Mouse (Mus musculus): ENCODE results near the gene Ramp3.

The Ramp3 gene

GRCm38 (mm10) chr11:6669041-6669440 lies 10.7 kb downstream of the Ramp3 start:
- in situ Hi-C loops (cut with MboI, MseI) = loop anchor here (10.0 kb wide), 1 partner anchor 486 kb away; no protein-coding TSS in a partner anchor

GRCm38 (mm10) chr11:6670044-6670443 lies 11.7 kb downstream of the Ramp3 start:
- in situ Hi-C loops (cut with MboI, MseI) = loop anchor here (5.0 to 10.0 kb wide), 2 partner anchors 42 to 315 kb away; no protein-coding TSS in a partner anchor

DNA sequence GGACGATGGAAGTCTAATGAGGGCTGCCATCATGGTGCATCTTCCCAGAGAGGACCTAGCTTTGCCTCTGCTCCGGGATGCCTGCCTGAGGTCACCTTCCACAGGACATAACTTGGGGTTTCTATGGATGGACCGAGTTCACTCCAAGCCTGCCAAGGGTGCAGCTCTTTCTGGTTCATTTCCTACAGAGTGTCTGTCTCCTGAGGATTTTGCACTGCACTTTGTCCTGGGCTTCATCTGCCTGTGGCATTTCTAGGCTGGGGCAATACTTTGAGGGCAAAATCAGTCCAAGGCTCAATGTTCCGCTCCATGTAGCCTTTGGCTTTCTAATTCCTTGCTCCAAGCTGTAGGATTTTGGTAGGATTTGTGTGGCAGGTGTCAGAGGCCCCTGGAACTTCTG lies 12.5 kb downstream of the Ramp3 start:
- in situ Hi-C loops (cut with MboI, MseI) = loop anchor here (5.0 to 10.0 kb wide), 2 partner anchors 41 to 314 kb away; no protein-coding TSS in a partner anchor

GRCm38 (mm10) chr11:6674701-6675100 lies 16.4 kb downstream of the Ramp3 start:
- in situ Hi-C loops (cut with MboI, MseI) = loop anchor here (5.0 to 10.0 kb wide), 2 partner anchors 38 to 310 kb away; no protein-coding TSS in a partner anchor

GRCm38 (mm10) chr11:6675402-6675801 lies 17.1 kb downstream of the Ramp3 start:
- in situ Hi-C loops (cut with MboI, MseI) = loop anchor here (10.0 kb wide), 1 partner anchor 309 kb away; no protein-coding TSS in a partner anchor

- in situ Hi-C loops (cut with MboI, MseI) = loop anchor here (10.0 kb wide), 1 partner anchor 308 kb away; no protein-coding TSS in a partner anchor
Measured at GRCm38 (mm10) chr11:6676641-6677040, 18.3 kb downstream of the Ramp3 start.

DNA sequence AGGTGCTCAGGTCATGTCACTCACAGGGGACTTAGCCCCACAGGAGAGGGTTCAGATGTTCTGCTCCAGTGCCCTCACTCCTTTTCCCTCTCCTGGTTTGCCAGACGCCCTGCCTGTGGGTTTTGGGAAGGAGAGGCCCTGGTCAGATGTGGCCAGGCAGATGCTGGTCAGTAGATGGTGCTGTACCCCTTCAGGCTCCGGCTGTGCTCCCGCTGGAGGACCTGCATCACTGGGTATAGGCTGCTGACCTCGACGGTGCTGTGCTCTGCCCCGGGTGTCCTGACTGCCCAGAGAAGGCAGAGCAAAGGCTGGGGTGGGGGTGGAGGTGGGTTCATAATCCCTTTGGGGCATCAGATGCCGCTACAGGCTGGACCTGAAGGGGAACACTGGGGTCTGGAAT lies 19.2 kb downstream of the Ramp3 start:
- in situ Hi-C loops (cut with MboI, MseI) = loop anchor here (10.0 kb wide), 1 partner anchor 307 kb away; no protein-coding TSS in a partner anchor

DNA sequence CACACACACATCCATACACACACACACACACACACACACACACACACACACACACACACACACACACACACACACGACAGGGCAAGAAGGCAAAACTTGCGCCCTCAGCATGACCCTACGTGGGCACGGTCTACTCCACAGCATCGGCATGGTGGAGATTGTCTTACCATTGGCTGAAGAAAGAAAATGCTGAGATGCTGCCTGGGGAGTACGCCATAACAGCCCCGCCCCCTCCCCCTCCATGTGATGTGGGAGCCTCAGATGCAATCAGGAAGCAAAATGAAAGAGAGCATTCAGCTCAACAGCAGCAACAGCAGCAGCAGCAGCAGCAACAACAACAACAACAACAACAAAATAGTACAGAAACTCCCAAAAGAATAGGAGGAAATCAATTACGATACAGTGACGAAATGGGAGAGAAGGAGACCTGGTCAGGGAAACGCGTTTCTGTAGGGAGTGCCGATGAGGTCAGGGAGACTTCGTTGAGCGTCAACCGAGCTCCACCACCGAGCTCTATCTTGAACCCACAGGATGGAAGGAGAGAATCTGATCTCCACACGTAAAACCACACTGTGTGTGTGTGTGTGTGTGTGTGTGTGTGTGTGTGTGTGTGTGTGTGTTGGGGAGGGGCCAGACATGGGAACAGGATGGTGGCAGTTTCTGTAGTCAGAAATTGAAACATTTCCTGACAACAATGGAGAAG lies 21.5 kb downstream of the Ramp3 start:
- in situ Hi-C loops (cut with MboI, MseI) = loop anchor here (10.0 kb wide), 1 partner anchor 305 kb away; no protein-coding TSS in a partner anchor

DNA sequence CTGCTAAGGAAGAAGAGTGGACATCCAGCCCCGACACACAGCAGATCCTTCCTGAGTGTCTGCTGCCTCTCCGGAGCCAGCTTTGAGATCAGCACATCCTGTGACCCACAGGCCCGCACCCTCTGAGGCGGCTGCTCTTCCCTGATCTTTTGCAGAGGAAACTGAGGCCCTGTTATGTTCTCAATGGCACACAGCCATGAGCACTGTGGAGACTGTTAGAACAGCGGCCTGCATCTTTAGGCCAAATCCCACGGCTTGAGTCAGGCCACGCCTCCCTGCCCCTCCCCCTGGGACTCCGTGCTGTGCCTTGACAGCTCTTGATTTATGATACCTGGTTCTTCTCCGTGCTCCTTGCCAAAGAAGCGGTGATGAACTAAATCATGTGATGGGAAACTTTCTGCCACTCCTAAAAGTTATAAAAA lies 22.1 kb downstream of the Ramp3 start:
- in situ Hi-C loops (cut with MboI, MseI) = no loop called here

DNA sequence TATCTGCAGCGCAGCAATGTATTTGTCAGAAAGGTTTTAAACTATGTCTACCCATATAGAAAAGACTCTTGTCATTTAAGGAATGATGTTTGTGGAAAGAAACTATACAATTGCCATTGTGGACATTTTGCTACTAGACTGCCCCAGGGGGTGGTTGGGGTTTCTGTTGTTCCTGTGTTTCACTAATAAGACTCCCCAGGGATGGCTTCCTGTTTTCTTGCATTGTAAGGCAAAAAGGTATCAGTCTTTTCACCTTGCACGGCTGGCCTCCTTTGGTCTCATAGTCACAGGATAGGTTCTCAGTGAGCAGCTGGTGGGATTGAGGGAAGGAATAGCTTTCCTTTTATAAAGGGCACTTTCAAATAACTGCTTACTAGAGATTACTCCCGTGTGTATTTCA lies 26.4 kb downstream of the Ramp3 start:
- in situ Hi-C loops (cut with MboI, MseI) = no loop called here

DNA sequence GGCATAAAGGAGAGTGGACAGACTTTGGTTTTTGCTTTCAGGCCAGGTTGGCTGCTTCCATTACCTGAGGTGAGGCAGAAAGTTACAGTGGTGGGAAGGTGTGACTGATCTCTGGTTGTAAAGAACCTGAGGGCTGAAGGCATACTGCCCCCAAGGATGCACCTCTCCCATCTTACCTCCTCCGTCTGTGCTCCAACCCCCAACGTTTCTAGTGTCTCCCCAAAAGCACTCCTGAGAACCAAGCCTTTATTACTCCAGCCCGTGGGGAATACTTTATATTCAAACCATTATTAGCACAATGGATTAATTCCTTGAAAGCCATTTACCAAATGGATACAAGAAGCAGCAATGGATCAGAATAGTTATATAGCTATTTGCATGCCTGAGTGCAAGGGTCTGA lies 30.6 kb downstream of the Ramp3 start:
- in situ Hi-C loops (cut with MboI, MseI) = no loop called here

GRCm38 (mm10) chr11:6692341-6692740 lies 34.0 kb downstream of the Ramp3 start:
- in situ Hi-C loops (cut with MboI, MseI) = no loop called here

DNA sequence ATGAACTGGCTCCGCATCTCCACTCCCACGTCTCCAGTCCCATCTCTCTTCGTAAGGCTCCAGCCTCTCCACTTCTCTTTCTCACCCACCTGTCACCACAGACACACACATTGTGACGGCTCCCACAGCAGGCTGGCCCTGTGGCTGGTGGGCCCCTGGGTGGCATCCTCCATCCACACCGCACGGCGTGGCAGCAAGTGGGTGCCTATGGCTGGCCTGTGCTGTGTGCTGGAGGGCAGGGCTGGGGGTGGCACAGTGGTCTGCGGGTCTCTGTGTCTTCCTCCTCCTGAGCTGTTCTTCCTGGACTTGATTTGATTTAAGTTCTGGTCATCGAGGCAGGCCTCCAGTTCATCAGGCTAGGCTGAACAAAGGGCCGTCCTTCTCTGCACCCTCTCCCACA lies 35.8 kb downstream of the Ramp3 start:
- in situ Hi-C loops (cut with MboI, MseI) = no loop called here

- in situ Hi-C loops (cut with MboI, MseI) = no loop called here
Measured at GRCm38 (mm10) chr11:6695176-6695575, 36.9 kb downstream of the Ramp3 start.

- in situ Hi-C loops (cut with MboI, MseI) = no loop called here
Measured at GRCm38 (mm10) chr11:6696551-6696950, 38.2 kb downstream of the Ramp3 start.

GRCm38 (mm10) chr11:6697751-6698150 lies 39.4 kb downstream of the Ramp3 start:
- in situ Hi-C loops (cut with MboI, MseI) = no loop called here

- in situ Hi-C loops (cut with MboI, MseI) = no loop called here
Measured at GRCm38 (mm10) chr11:6698281-6698680, 40.0 kb downstream of the Ramp3 start.

- in situ Hi-C loops (cut with MboI, MseI) = no loop called here
Measured at GRCm38 (mm10) chr11:6702258-6702657, 43.9 kb downstream of the Ramp3 start.

GRCm38 (mm10) chr11:6704851-6705250 lies 46.5 kb downstream of the Ramp3 start:
- in situ Hi-C loops (cut with MboI, MseI) = loop anchor here (5.0 kb wide), 1 partner anchor 153 kb away; no protein-coding TSS in a partner anchor

- in situ Hi-C loops (cut with MboI, MseI) = loop anchor here (5.0 kb wide), 1 partner anchor 153 kb away; no protein-coding TSS in a partner anchor
Measured at GRCm38 (mm10) chr11:6705516-6705915, 47.2 kb downstream of the Ramp3 start.

DNA sequence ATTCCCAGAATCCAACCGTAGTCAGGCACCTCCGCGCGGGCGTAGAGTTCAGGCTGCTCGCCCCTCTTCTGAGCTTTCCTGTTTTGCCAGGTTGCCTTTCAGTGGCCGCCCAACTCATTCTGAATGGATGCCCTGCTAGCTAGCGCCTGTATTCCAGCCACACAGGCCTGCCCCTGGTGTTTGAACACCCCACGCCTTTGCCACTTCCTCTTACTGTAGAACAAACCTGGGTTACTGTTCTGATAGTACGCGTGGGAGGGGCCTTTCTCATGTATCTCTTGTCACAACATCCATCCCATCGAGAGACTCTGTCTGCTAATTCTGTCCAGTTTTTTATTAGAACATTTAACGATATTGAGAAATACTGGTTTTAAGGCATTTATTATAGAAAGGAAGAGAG lies 48.5 kb downstream of the Ramp3 start:
- in situ Hi-C loops (cut with MboI, MseI) = loop anchor here (5.0 kb wide), 1 partner anchor 154 kb away; no protein-coding TSS in a partner anchor

DNA sequence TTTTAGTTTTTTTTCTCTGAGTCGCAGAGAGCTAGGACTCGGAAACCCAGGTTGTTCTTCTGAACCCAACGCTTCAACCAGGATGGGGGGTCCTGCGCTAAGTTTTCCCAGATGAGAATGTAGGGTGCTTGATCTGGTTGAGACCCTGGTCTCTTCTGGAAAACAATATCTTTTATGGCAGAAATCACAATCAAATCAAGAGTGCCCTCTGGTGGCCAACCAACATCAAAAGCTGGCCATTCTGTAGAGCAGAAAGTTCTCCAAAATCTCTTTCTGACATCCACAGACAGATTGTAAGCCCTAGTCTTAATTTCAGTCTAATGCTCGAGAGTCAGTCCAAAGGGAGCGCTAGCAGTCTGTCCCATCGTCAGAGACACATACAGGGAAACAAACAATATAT lies 50.1 kb downstream of the Ramp3 start:
- in situ Hi-C loops (cut with MboI, MseI) = loop anchor here (5.0 kb wide), 1 partner anchor 156 kb away; no protein-coding TSS in a partner anchor

GRCm38 (mm10) chr11:6710409-6710808 lies 52.1 kb downstream of the Ramp3 start:
- in situ Hi-C loops (cut with MboI, MseI) = loop anchor here (5.0 kb wide), 2 partner anchors 38 to 57 kb away; no protein-coding TSS in a partner anchor
